Mouse (Mus musculus) embryonic stem cell, embryonic (primary cell): Measurements from ENCODE around the gene Cables2.

ENCODE experiments used
- CTCF ChIA-PET, 4 experiments: fragments of 300-600 bp in 2 of 4; fragments of 350-600 bp in 2 of 4; sonication (Branson Sonifier 250); formaldehyde crosslinking; loops; one replicate each; lab custom pipeline; 2022; ENCODE audit warnings: inconsistent platforms in 2 of 4; lab: Charles Lee
- POLR2A ChIA-PET, 4 experiments: fragments of 300-600 bp in 2 of 4; fragments of 350-600 bp in 2 of 4; sonication (Branson Sonifier 250); formaldehyde crosslinking; loops; one replicate each; lab custom pipeline; 2022; ENCODE audit warnings: antibody characterized with exemption in 4 of 4, inconsistent platforms in 1 of 4; lab: Charles Lee

Cables2 gene

DNA sequence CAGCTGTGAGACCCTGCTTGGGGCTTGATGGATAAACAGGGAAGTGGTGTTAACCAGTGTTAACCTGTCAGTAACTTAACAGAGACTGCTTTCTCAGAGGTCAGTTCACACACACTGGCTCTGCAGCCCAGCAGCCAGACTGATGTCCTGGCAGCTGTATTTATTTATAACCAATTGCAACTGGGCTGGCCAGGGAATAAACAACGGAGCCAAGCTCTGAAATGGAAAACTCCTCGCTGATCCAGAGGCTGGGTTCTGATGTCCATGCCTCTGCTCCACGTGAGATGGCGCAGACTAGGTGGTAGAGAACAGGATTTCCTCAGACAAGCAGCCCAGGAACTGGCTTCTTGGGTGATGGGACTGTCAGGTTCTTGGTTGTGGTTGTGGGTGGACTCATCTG is 18.7 kb upstream of the Cables2 start:
- POLR2A ChIA-PET, result interaction anchor here in 3 of 4 experiments (0.7 to 4.8 kb wide), 9 partner anchors 9 to 1195 kb away, joined by 3 to 23 read pairs (median 3); partner anchors contain the start of genes Rps21 (in 1 of the 3) and Slco4a1 (in 1 of the 3)
- CTCF ChIA-PET, result interaction anchor here in 3 of 4 experiments (1.4 to 4.4 kb wide), 3 partner anchors 16 kb away, joined by 4 to 30 read pairs (median 5); no protein-coding TSS in a partner anchor

DNA sequence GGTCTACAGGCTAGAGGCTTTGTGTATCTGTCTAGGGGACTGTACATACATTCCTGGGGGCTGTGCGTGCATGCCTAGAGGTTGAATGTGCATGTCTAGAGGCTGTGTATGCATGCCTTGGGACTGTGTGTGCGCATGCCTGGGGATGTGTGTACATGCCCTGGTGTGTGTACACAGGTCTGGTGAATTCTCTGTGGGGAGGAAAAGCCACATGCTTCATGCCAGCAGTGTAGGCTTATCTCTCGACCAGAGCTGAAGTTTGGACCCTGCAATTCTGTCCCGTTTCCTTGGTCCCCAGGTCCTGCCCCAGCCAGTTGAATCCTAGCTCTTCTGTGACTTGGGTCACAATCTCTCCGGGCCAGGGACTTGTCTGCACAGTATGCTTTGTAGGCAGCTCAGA is 18.3 kb upstream of the Cables2 start:
- POLR2A ChIA-PET, result interaction anchor here in 3 of 4 experiments (0.8 to 4.8 kb wide), 9 partner anchors 10 to 165 kb away, joined by 3 to 23 read pairs (median 5); partner anchors contain the start of genes Rps21 (in 2 of the 3) and Slco4a1 (in 1 of the 3)
- CTCF ChIA-PET, result interaction anchor here (0.7 to 4.4 kb wide), 4 partner anchors 15 to 22 kb away, joined by 3 to 30 read pairs (median 4); no protein-coding TSS in a partner anchor

DNA sequence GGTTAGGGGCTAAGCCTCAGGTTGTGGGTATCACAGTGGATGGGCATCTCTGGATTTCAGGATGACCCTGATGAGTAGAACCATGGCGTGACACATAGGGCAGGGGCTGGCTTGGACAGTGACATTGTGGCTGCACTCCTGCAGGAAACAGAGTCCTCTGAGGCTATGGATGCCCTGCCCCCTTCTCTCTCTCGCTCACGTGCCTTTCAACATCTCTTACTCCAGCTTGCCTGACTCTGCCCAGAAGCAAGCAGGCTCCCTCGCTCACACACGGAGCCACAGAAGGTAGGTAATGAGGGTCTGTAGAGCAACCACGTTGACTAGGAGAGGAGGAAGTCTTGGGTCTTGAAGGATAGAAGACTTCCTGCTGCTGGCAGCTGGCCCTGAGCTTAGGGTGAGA is 17.2 kb upstream of the Cables2 start:
- ChIA-PET POLR2A (interaction anchor here in 3 of 4 experiments (0.6 to 4.9 kb wide), 9 partner anchors 9 to 845 kb away, joined by 3 to 43 read pairs (median 11); partner anchors contain the start of genes Rps21 (in 2 of the 3), Cables2 (in 1 of the 3), Kcnq2 (in 1 of the 3) and Slco4a1 (in 1 of the 3)), CTCF (interaction anchor here (1.8 to 4.4 kb wide), 4 partner anchors 14 to 15 kb away, joined by 5 to 30 read pairs (median 10); no protein-coding TSS in a partner anchor)

DNA sequence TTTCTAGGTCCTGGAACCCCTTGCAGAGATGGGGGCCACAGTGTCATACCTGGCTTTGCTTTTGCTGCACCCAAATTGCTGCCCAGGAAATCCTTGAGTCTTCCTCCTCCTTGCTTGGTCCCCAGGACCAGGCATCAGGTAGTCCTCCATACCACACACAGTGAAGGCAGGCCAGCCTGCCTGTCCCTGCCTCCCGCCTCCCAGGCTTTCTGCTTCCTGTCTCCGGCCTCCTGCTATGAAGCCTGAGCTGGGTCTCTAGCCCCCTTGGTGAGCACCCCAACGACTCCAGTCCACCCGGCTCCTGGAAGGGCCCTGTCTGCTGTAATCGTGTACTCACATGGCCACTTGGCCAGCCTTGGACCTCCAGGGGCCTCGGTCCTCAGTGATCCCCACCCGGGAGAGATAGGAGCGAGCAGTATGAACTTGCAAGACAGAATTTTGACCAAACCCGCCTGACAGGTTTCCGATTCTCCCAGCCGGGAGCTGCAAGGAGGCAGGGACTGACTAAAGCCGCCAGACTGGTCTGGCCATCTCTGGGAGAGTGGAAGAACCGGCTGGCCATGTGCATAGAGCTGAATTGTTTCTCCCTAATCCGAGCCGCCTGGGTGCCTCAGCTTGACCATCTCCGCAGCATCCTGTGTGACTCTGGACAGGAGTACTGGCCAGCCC is 16.3 kb upstream of the Cables2 start, which contains the start of gene Rbbp8nl:
TSS of gene Rbbp8nl (minus strand) at position 440 of the 669 bp plus-strand sequence.
- POLR2A ChIA-PET, result interaction anchor here in 3 of 4 experiments (0.5 to 4.9 kb wide), 15 partner anchors 8 to 846 kb away, joined by 3 to 43 read pairs (median 5); partner anchors contain the start of genes Rps21 (in 2 of the 3), Cables2 (in 1 of the 3) and Kcnq2 (in 1 of the 3)
- CTCF ChIA-PET, result interaction anchor here in 3 of 4 experiments (1.5 to 4.4 kb wide), 4 partner anchors 14 to 219 kb away, joined by 3 to 30 read pairs (median 10); partner anchors contain the start of gene Mtg2 (in 1 of the 3)

DNA sequence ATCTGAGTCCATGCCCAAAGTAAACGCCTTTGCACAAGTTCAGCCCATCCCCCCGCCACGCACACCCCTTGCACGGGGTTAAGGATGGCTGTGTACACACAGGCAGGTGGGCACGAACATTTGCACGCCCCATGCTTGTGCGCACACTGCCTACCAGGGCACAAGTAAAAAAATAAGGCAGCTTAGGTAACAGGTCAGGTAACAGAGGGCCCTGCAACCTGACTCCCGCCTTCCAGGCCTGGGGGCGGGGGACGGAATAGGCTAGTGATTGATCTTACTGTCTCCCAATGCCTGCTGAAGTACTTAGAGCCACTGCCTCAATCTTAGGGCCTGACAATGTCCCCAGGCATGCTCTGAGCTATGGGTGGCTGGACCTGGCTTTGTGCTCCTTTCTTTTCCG is 15.7 kb upstream of the Cables2 start:
- ChIA-PET CTCF (interaction anchor here in 3 of 4 experiments (0.6 to 4.4 kb wide), 5 partner anchors 13 to 664 kb away, joined by 3 to 30 read pairs (median 3); partner anchors contain the start of gene Mtg2 (in 1 of the 3)), POLR2A (interaction anchor here in 3 of 4 experiments (0.5 to 4.9 kb wide), 13 partner anchors 9 to 530 kb away, joined by 3 to 43 read pairs (median 6); partner anchors contain the start of genes Rps21 (in 2 of the 3) and Cables2 (in 1 of the 3))

DNA sequence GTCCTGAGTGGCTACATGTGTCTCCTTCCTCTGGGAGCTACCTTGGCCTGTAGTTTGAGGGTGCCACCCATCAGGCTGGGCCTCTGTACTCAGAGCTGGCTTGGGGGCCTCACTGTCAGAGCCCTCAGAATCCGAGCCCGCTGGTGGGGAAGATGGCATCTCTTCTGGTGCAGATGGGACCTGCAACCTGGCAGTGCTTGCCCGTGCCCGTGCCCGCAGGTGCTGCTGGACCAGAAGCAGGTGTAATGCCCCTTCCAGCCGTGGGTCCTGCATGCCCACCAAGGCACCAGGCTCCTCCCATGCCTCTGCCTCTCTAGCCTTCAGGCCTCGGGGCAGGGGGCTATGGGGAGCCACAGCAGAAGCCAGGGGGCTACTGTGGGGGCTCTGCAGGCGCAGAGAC is 6.0 kb upstream of the Cables2 start:
- ChIA-PET CTCF (interaction anchor here in 3 of 4 experiments (0.6 to 1.2 kb wide), 6 partner anchors 33 to 288 kb away, joined by 3 to 6 read pairs (median 4); no protein-coding TSS in a partner anchor), POLR2A (interaction anchor here in 3 of 4 experiments (0.6 to 2.8 kb wide), 7 partner anchors 9 to 61 kb away, joined by 3 to 20 read pairs (median 4); partner anchors contain the start of genes Rbbp8nl (in 2 of the 3) and Rps21 (in 2 of the 3))

DNA sequence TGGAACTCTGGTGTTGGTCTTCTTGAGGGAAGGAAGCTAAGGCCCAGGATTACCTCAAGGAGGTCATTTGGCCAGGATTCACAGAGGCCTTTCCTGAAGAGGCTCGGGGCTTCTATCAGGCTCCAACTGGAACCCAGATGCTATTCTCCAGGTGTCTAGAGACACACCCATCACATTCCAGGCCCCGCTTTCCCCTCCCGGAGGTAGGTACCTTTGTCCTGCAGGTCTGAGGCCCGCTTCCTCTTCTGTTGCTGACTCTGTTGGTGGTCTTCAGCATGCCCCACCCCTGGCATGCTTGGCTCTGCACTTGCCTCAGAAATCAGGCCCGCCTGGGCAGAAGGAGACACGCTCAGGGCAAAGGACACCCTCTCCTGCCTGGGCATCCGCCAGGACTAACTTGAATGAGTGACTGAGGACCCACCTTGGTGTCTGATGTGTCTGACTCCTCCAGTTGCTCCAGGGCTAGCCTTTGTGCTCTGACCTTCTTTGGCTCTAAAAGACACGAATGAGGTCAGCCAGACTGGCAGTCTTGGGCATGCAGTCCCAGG is 4.6 kb upstream of the Cables2 start:
- ChIA-PET POLR2A (interaction anchor here in 3 of 4 experiments (0.7 to 10.3 kb wide), 17 partner anchors 10 to 428 kb away, joined by 3 to 268 read pairs (median 4); partner anchors contain the start of genes Rps21 (in 2 of the 3), Lama5 (in 1 of the 3), Rbbp8nl (in 1 of the 3) and Slco4a1 (in 1 of the 3)), CTCF (interaction anchor here in 2 of 4 experiments (0.8 to 3.9 kb wide), 5 partner anchors 69 to 428 kb away, joined by 3 to 110 read pairs (median 5); no protein-coding TSS in a partner anchor)

DNA sequence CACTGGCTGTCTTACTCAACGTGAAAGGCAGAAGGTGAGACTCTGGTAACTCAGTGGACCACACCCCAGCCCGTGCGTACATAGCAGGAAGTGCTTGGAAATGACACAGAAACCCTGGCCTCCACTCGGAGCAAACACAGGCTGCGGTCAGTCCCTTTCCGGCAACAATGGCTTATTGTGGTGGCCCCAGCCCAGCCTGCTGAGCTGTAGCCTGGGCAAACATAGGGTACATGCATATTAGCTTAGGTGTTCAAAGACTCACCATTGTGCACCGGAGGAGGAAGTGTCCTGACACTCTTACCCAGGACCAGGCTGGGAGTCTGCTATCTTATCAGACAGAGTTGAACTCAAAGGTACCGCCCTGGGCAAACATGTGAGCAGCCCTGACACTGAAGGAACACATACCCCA is 3.6 kb upstream of the Cables2 start:
- CTCF ChIA-PET, result interaction anchor here in 3 of 4 experiments (0.6 to 3.9 kb wide), 14 partner anchors 10 to 735 kb away, joined by 3 to 110 read pairs (median 8); partner anchors contain the start of genes Rbbp8nl (in 2 of the 3) and Gata5 (in 1 of the 3)
- POLR2A ChIA-PET, result interaction anchor here in 3 of 4 experiments (0.8 to 10.3 kb wide), 25 partner anchors 12 to 305 kb away, joined by 3 to 268 read pairs (median 7); partner anchors contain the start of genes Rps21 (in 3 of the 3), Gata5 (in 1 of the 3), Lama5 (in 1 of the 3) and Osbpl2 (in 1 of the 3)

DNA sequence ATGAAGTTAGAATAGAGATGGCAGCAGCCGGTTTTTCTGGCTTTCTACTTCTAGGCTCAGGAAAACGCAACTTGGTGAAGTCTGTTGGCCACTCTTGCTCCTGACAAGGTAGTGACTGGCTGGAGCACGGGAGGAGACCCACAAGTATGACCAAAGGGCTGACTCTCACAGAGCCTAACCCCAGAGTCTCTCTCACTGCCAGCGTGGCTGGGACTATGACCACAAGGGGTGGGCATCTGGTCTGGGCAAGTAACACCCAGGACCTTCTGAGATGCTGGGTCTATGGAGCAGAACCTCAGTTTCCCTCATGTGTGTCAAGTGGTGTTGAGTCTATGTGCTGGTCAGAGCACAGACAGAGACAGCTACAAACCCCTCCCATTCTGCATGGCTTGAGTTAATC is 3.1 kb upstream of the Cables2 start:
- ChIA-PET CTCF (interaction anchor here (0.5 to 3.9 kb wide), 105 partner anchors 8 to 678 kb away, joined by 3 to 110 read pairs (median 4); partner anchors contain the start of genes Gata5 (in 3 of the 4), Rbbp8nl (in 3 of the 4), Osbpl2 (in 2 of the 4) and Mrgbp (in 1 of the 4)), POLR2A (interaction anchor here in 3 of 4 experiments (0.5 to 10.3 kb wide), 80 partner anchors 8 to 824 kb away, joined by 3 to 268 read pairs (median 4); partner anchors contain the start of genes Rps21 (in 3 of the 3), Osbpl2 (in 2 of the 3), Rbbp8nl (in 2 of the 3) and Gata5 (in 1 of the 3))

DNA sequence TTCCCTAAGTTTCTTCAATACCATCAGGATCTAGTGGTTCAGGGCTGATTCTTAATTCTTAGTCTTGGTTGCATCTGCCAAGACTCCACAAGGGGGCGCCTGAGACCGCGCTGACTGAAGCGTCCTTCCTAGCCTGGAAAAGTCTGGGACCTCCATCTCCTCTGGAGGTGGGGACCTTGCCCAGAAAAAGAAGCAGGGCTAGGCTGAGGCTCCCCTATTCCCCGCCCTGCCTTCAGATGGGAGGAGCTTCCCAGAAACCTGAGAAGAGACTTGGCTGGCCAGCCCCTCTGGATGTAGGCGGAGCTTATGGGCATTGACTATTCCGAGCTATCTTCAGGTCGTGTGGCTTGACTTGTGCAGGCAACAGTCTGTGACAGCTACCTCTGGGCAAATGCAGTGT is 2.5 kb upstream of the Cables2 start:
- POLR2A ChIA-PET, result interaction anchor here in 3 of 4 experiments (0.5 to 10.3 kb wide), 85 partner anchors 9 to 880 kb away, joined by 3 to 268 read pairs (median 4); partner anchors contain the start of genes Rps21 (in 3 of the 3), Osbpl2 (in 2 of the 3), Rbbp8nl (in 2 of the 3) and Adrm1 (in 1 of the 3)
- CTCF ChIA-PET, result interaction anchor here (0.5 to 3.9 kb wide), 107 partner anchors 8 to 679 kb away, joined by 3 to 110 read pairs (median 4); partner anchors contain the start of genes Gata5 (in 3 of the 4), Rbbp8nl (in 3 of the 4), Osbpl2 (in 2 of the 4) and Mrgbp (in 1 of the 4)

DNA sequence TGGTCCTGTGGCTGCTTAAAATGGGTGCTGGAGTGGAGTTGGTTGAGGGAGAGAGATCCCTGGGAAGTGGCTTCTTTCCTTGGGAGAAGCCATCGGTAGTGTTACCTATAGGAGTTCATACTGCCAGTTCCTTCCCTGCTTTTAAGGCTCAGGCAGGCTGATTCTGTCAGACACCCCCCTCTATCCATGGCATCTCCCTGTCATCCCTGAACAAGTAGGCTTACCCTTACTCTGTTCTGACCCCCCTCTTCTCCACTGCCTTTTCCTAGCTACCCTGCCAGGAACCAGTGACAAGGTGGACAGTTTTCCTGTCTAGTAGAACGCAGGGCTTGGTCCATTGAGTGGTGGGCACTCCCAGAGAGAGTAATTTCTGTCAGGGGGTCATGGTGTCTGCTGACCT is 1.2 kb upstream of the Cables2 start:
- ChIA-PET CTCF (interaction anchor here (0.9 to 3.9 kb wide), 10 partner anchors 15 to 198 kb away, joined by 3 to 110 read pairs (median 5); partner anchors contain the start of gene Rbbp8nl (in 1 of the 4)), POLR2A (interaction anchor here in 3 of 4 experiments (0.5 to 10.3 kb wide), 9 partner anchors 11 to 262 kb away, joined by 3 to 268 read pairs (median 4); partner anchors contain the start of genes Rps21 (in 3 of the 3) and Rbbp8nl (in 1 of the 3))

DNA sequence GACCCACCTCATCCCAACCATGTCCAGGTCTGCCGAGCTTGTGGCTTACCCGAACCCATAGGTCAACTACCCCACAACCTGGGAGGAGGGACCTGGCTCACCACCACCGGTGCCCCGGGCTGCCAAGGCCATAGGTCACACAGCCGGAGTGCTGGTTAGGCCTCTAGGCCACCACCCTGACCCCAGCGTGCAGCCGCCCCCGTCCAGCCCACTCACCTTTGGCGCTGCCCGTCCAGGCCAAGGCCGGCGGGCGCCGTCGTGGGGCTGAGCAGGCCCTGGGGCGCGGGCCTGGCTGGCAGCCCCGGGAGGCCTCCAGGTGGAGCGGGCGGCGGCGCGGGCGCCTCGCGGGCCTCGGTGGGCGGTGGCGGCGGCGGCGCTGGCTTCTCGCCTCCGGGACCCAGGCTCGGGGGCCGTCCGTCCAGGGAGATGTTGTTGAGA is 393 bp downstream of the Cables2 start:
- POLR2A ChIA-PET, result interaction anchor here (0.6 to 10.3 kb wide), 22 partner anchors 11 to 382 kb away, joined by 3 to 268 read pairs (median 4); partner anchors contain the start of genes Rps21 (in 4 of the 4), Lsm14b (in 1 of the 4), Rbbp8nl (in 1 of the 4) and Slco4a1 (in 1 of the 4)

DNA sequence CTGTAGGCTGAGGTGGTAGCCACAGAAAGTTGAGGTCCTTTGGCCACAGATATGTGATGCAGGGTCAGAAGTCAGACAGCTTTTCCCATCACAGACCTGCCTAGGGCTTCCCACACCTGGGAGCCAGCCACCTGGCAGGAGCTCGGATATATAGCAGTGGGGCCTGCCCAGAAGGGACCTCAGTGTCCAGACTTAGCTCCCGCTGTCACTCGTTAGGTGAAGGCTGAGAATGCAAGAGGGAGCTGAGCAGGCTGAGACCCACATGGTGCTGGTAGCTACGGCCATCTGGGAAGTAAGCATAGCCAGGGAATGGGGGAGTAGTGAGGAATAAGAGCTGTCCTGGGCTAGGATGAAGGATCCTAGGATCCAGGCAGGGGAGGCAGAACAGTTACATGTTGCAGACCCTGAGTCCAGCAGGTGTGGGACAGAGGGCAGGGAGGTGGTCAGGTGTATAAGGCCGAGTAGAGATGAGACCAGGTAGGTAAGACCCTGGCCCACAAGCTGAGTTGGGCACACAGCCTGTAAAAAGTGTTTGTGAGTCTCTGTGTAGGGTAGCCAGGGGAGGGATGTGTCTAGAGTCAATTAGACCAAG is 1.4 kb downstream of the Cables2 start:
- POLR2A ChIA-PET, result interaction anchor here (0.5 to 10.3 kb wide), 30 partner anchors 9 to 438 kb away, joined by 3 to 268 read pairs (median 3); partner anchors contain the start of genes Rps21 (in 4 of the 4), Rbbp8nl (in 2 of the 4), Dido1 (in 1 of the 4) and Gid8 (in 1 of the 4)
- CTCF ChIA-PET, result interaction anchor here in 3 of 4 experiments (0.8 to 2.3 kb wide), 9 partner anchors 75 to 201 kb away, joined by 3 to 9 read pairs (median 5); no protein-coding TSS in a partner anchor

More for the DNA sequence above, 393 bp downstream of the Cables2 start:
- CTCF ChIA-PET, result interaction anchor here (0.6 to 2.3 kb wide), 14 partner anchors 11 to 723 kb away, joined by 3 to 9 read pairs (median 4); no protein-coding TSS in a partner anchor

DNA sequence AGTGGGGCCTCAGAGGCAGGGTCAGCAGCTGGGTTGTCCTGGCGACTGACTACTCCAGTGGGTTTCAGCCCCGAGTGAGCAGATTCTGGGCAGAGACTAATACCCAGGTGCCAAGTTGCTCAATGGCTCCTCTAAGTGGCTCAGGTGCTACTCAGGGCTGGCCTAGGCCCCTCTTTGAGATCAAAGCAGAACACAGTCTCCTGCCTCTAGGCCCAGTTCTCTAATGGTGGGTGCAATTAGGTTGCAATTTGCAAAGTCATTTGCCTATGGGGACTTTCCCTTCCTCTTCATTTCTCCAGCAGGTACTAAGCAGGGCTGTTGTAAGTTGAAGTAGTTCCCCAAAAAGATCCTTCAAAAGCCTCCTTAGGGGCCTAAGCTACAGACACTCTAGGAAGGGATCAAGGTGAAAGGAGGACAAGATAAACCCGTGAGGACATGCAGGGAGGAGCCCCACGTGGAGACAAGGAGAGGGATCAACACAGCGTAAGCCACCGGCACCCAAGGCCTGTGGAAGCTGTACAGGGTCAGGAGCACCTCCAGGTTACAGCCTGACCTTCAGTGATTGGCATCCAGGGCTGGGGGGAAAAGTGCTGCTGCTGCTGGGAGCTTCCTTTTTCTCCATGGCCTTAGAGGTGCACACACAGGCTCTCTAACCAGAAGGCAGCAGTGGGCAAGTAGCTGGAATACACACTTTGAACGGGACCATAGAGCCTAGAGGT is 2.6 kb downstream of the Cables2 start:
- ChIA-PET POLR2A (interaction anchor here (0.7 to 10.3 kb wide), 20 partner anchors 8 to 97 kb away, joined by 3 to 268 read pairs (median 5); partner anchors contain the start of genes Rps21 (in 4 of the 4) and Rbbp8nl (in 1 of the 4)), CTCF (interaction anchor here in 3 of 4 experiments (0.5 to 1.7 kb wide), 8 partner anchors 19 to 478 kb away, joined by 3 to 5 read pairs (median 4); no protein-coding TSS in a partner anchor)
